Mouse (Mus musculus) C2C12 (cell line): ENCODE measurements at regions not wholly inside any gene's neighbourhood (a gene's known extent, or its start where the extent isn't known, plus 50 kb on each side); places are given as distances from the start of the nearest gene placed in this dataset.

Source experiments
- CEBPB ChIP-seq: IDR thresholded peaks from one replicate; pipeline ENCODE4 v1.6.1; 2011; ENCODE audit warnings: low read depth, mild to moderate bottlenecking, control low read depth, moderate library complexity
- CTCF ChIP-seq: IDR thresholded peaks from one replicate; pipeline ENCODE4 v1.5.1; 2011; ENCODE audit not compliant: control insufficient read depth, insufficient read depth, insufficient read length
- FOSL1 ChIP-seq: IDR thresholded peaks from one replicate; pipeline ENCODE4 v1.8.0; 2011; ENCODE audit warnings: mild to moderate bottlenecking, low read length; ENCODE audit not compliant: poor library complexity, insufficient read depth, severe bottlenecking
- MAX ChIP-seq: IDR thresholded peaks from one replicate; pipeline ENCODE4 v1.6.1; 2011; ENCODE audit warnings: mild to moderate bottlenecking, control low read depth
- MYOD1 ChIP-seq: IDR thresholded peaks from one replicate; pipeline ENCODE4 v1.6.1; 2011; ENCODE audit warnings: low read depth; ENCODE audit not compliant: control insufficient read depth, insufficient read length
- MYOG ChIP-seq: IDR thresholded peaks from one replicate; pipeline ENCODE4 v1.6.1; 2011; ENCODE audit not compliant: control insufficient read depth, insufficient read length; ENCODE audit errors: extremely low read depth
- USF1 ChIP-seq: IDR thresholded peaks from one replicate; pipeline ENCODE4 v1.6.1; 2011; ENCODE audit warnings: low read depth, mild to moderate bottlenecking, control low read depth, moderate library complexity

- no peak for TF ChIP-seq CTCF
- TF ChIP-seq MAX: no peak
- no peak for TF ChIP-seq CEBPB
- no peak for TF ChIP-seq USF1
- no peak for TF ChIP-seq FOSL1
- no peak for TF ChIP-seq MYOG
- TF ChIP-seq MYOD1: no peak
Measured at GRCm38 (mm10) chr16:76524921-76525320, 151.3 kb upstream of the Nrip1 start.
